24 mouse cellular contexts compared by ENCODE assay signal in genomic region chr1:62576939-62577590, GRCm38 (mm10).
A peak's percentile ranks its signal among the peaks of the same experiment; 100 is the strongest.
DNase-seq lines count a peak whose midpoint lies in the region; ATAC-seq and TF ChIP-seq lines count a peak whose summit lies in the region.
"Had no signal": no experiment of that assay in that cellular context is flagged by ENCODE, and none has a peak within 500 bp of the region (broad histone marks: within the 10 kb centered on the region; RNA-seq: fewer than 3 reads in every experiment).

No protein-coding gene starts in this region.

- no peak overlapping the region for H3K9ac ChIP-seq in forebrain, embryonic 13.5 days
- no peak overlapping the region for H3K9ac ChIP-seq in hindbrain, postnatal 0 days (replicated peaks; ENCODE audit: low read length)
- H3K9ac ChIP-seq in hindbrain, embryonic 14.5 days = no peak overlapping the region
- no peak overlapping the region for H3K9ac ChIP-seq in forebrain, postnatal 0 days
- no peak overlapping the region for H3K9ac ChIP-seq in midbrain, embryonic 16.5 days (ENCODE audit: low read depth, low read length)
- no peak overlapping the region for H3K9ac ChIP-seq in heart, embryonic 12.5 days
- H3K9ac ChIP-seq: embryonic facial prominence, embryonic 15.5 days; intestine, embryonic 15.5 days had no signal

- no peak overlapping the region for H3K4me3 ChIP-seq in forebrain, embryonic 13.5 days
- no peak overlapping the region for H3K4me3 ChIP-seq in forebrain, embryonic 10.5 days
- no peak overlapping the region for H3K4me3 ChIP-seq in hindbrain, postnatal 0 days (ENCODE audit: low read length)
- H3K4me3 ChIP-seq in hindbrain, embryonic 14.5 days (replicated peaks; ENCODE audit: low read length) = no peak overlapping the region
- H3K4me3 ChIP-seq in forebrain, postnatal 0 days (ENCODE audit: low read depth, low read length) = no peak overlapping the region
- H3K4me3 ChIP-seq in midbrain, embryonic 16.5 days (ENCODE audit: low read depth, low read length) = no peak overlapping the region
- H3K4me3 ChIP-seq in heart, embryonic 12.5 days = no peak overlapping the region
- H3K4me3 ChIP-seq: embryonic facial prominence, embryonic 15.5 days; erythroblast, embryonic 14.5 days; hindbrain, embryonic 10.5 days; intestine, embryonic 15.5 days had no signal

- no peak for TF ChIP-seq CTCF in hindbrain, postnatal 0 days (IDR thresholded peaks at IDR 0.05; ENCODE audit: low read depth)
- no peak for TF ChIP-seq CTCF in forebrain, postnatal 0 days (IDR thresholded peaks at IDR 0.05; ENCODE audit: low read depth)

- ATAC-seq in forebrain, embryonic 13.5 days = peak; percentile 85
- no peak for ATAC-seq in hindbrain, postnatal 0 days
- no peak for ATAC-seq in hindbrain, embryonic 14.5 days (ENCODE audit: low FRiP score)
- ATAC-seq in forebrain, postnatal 0 days = peak; percentile 83
- 0 out of 2 replicates have a peak, but pooled peaks have one; percentile 48 for ATAC-seq in midbrain, embryonic 16.5 days
- no peak for ATAC-seq in heart, embryonic 12.5 days (ENCODE audit: insufficient number of reproducible peaks, low FRiP score)
- ATAC-seq: CD4-positive, CD25-positive, alpha-beta regulatory T cell, adult 4 months; intestine, embryonic 15.5 days had no signal

- peaks cover 7% of the 10 kb centered on the region; the same call in 1 of the 2 replicates for H3K4me1 ChIP-seq in forebrain, embryonic 13.5 days
- peaks cover 10% of the 10 kb centered on the region; the same call in 1 of the 2 replicates for H3K4me1 ChIP-seq in forebrain, embryonic 10.5 days
- H3K4me1 ChIP-seq in hindbrain, postnatal 0 days (ENCODE audit: insufficient read depth, low read length) = no peaks in the 10 kb centered on the region
- H3K4me1 ChIP-seq in hindbrain, embryonic 14.5 days (replicated peaks; ENCODE audit: control insufficient read depth, insufficient read depth, low read length) = peaks cover 6% of the 10 kb centered on the region; the same call in 1 of the 2 replicates
- H3K4me1 ChIP-seq in forebrain, postnatal 0 days (ENCODE audit: insufficient read depth) = peaks cover 6% of the 10 kb centered on the region; the same call in 1 of the 2 replicates
- peaks cover 6% of the 10 kb centered on the region; the same call in 1 of the 2 replicates for H3K4me1 ChIP-seq in midbrain, embryonic 16.5 days (ENCODE audit: control insufficient read depth, insufficient read depth, low read length)
- peaks cover 13% of the 10 kb centered on the region for H3K4me1 ChIP-seq in heart, embryonic 12.5 days (replicated peaks)
- H3K4me1 ChIP-seq: embryonic facial prominence, embryonic 15.5 days; hindbrain, embryonic 10.5 days; intestine, embryonic 15.5 days had no signal

- 67% methylated on average over 3 of the region's 3 CpGs for WGBS in forebrain, embryonic 13.5 days
- WGBS in forebrain, embryonic 10.5 days = 85% methylated on average over 3 of the region's 3 CpGs
- 65% methylated on average over 3 of the region's 3 CpGs for WGBS in hindbrain, postnatal 0 days
- 64% methylated on average over 3 of the region's 3 CpGs for WGBS in hindbrain, embryonic 14.5 days
- 38% methylated on average over 3 of the region's 3 CpGs for WGBS in forebrain, postnatal 0 days
- 51% methylated on average over 3 of the region's 3 CpGs for WGBS in midbrain, embryonic 16.5 days
- WGBS in heart, embryonic 12.5 days = 68% methylated on average over 3 of the region's 3 CpGs

- no peaks in the 10 kb centered on the region for H3K9me3 ChIP-seq in forebrain, embryonic 13.5 days (replicated peaks)
- no peaks in the 10 kb centered on the region for H3K9me3 ChIP-seq in forebrain, embryonic 10.5 days
- no peaks in the 10 kb centered on the region for H3K9me3 ChIP-seq in hindbrain, postnatal 0 days (ENCODE audit: low read length)
- H3K9me3 ChIP-seq in hindbrain, embryonic 14.5 days (ENCODE audit: control insufficient read depth, low read length) = no peaks in the 10 kb centered on the region
- no peaks in the 10 kb centered on the region for H3K9me3 ChIP-seq in forebrain, postnatal 0 days (ENCODE audit: low read length)
- H3K9me3 ChIP-seq in midbrain, embryonic 16.5 days (replicated peaks; ENCODE audit: control insufficient read depth, low read length, poor library complexity, severe bottlenecking) = no peaks in the 10 kb centered on the region
- no peaks in the 10 kb centered on the region for H3K9me3 ChIP-seq in heart, embryonic 12.5 days (replicated peaks)
- H3K9me3 ChIP-seq: embryonic facial prominence, embryonic 15.5 days; G1E; hindbrain, embryonic 10.5 days; intestine, embryonic 15.5 days had no signal

- H3K36me3 ChIP-seq in forebrain, embryonic 13.5 days (ENCODE audit: poor library complexity, severe bottlenecking) = no peaks in the 10 kb centered on the region
- no peaks in the 10 kb centered on the region for H3K36me3 ChIP-seq in forebrain, embryonic 10.5 days (replicated peaks)
- H3K36me3 ChIP-seq in hindbrain, postnatal 0 days (ENCODE audit: insufficient read depth, low read length) = no peaks in the 10 kb centered on the region
- H3K36me3 ChIP-seq in hindbrain, embryonic 14.5 days (replicated peaks; ENCODE audit: control insufficient read depth, insufficient read depth) = no peaks in the 10 kb centered on the region
- H3K36me3 ChIP-seq in forebrain, postnatal 0 days (ENCODE audit: insufficient read depth) = no peaks in the 10 kb centered on the region
- no peaks in the 10 kb centered on the region for H3K36me3 ChIP-seq in midbrain, embryonic 16.5 days (ENCODE audit: control insufficient read depth, insufficient read depth, low read length)
- H3K36me3 ChIP-seq in heart, embryonic 12.5 days = no peaks in the 10 kb centered on the region
- H3K36me3 ChIP-seq: embryonic facial prominence, embryonic 15.5 days; G1E; hindbrain, embryonic 10.5 days; intestine, embryonic 15.5 days had no signal

- no peaks in the 10 kb centered on the region for H3K27me3 ChIP-seq in forebrain, embryonic 13.5 days
- H3K27me3 ChIP-seq in forebrain, embryonic 10.5 days (ENCODE audit: poor library complexity, severe bottlenecking) = no peaks in the 10 kb centered on the region
- H3K27me3 ChIP-seq in hindbrain, postnatal 0 days (ENCODE audit: insufficient read depth, low read length) = no peaks in the 10 kb centered on the region
- H3K27me3 ChIP-seq in hindbrain, embryonic 14.5 days (ENCODE audit: control insufficient read depth, insufficient read depth, low read length) = no peaks in the 10 kb centered on the region
- no peaks in the 10 kb centered on the region for H3K27me3 ChIP-seq in forebrain, postnatal 0 days (ENCODE audit: insufficient read depth, low read length)
- H3K27me3 ChIP-seq in midbrain, embryonic 16.5 days (ENCODE audit: control insufficient read depth, insufficient read depth, low read depth, low read length) = no peaks in the 10 kb centered on the region
- no peaks in the 10 kb centered on the region for H3K27me3 ChIP-seq in heart, embryonic 12.5 days (replicated peaks)
- H3K27me3 ChIP-seq: embryonic facial prominence, embryonic 15.5 days; intestine, embryonic 15.5 days had no signal

- no peak overlapping the region; the same call in 1 of the 2 replicates for H3K27ac ChIP-seq in forebrain, embryonic 13.5 days
- H3K27ac ChIP-seq in forebrain, embryonic 10.5 days = no peak overlapping the region
- no peak overlapping the region for H3K27ac ChIP-seq in hindbrain, postnatal 0 days
- H3K27ac ChIP-seq in hindbrain, embryonic 14.5 days = no peak overlapping the region
- H3K27ac ChIP-seq in forebrain, postnatal 0 days (ENCODE audit: low read depth, low read length) = no peak overlapping the region; the same call in 1 of the 2 replicates
- peak overlapping the region; percentile 7; the same call in 1 of the 2 replicates for H3K27ac ChIP-seq in midbrain, embryonic 16.5 days (ENCODE audit: low read length)
- H3K27ac ChIP-seq in heart, embryonic 12.5 days (ENCODE audit: poor library complexity, severe bottlenecking) = no peak overlapping the region
- H3K27ac ChIP-seq: embryonic facial prominence, embryonic 15.5 days; hindbrain, embryonic 10.5 days; intestine, embryonic 15.5 days had no signal

- no peak for DNase-seq in forebrain, embryonic 10.5 days (ENCODE audit: extremely low spot score, low spot score)
- peak; percentile 19 for DNase-seq in hindbrain, postnatal 0 days (ENCODE audit: low spot score)
- DNase-seq in hindbrain, embryonic 14.5 days (ENCODE audit: low spot score) = no peak
- DNase-seq in forebrain, postnatal 0 days = peak; percentile 73
- no peak for DNase-seq in frontal cortex, postnatal 25 days (ENCODE audit: low spot score in 2 of 2)
- DNase-seq: adrenal gland, adult 8-10 months; adrenal gland, postnatal 36 days; B cell, adult 2 months; cerebellum, adult 11 months; cerebellum, adult 8-10 months; cerebellum, postnatal 14 days; embryo, embryonic 11 days; gastrocnemius, postnatal 36 days; heart, adult 18-20 months had no signal

- H3K4me2 ChIP-seq in forebrain, embryonic 13.5 days = no peak overlapping the region
- no peak overlapping the region for H3K4me2 ChIP-seq in hindbrain, postnatal 0 days (ENCODE audit: low read depth, low read length)
- H3K4me2 ChIP-seq in hindbrain, embryonic 14.5 days (replicated peaks) = no peak overlapping the region
- no peak overlapping the region for H3K4me2 ChIP-seq in forebrain, postnatal 0 days (ENCODE audit: low read depth)
- H3K4me2 ChIP-seq in midbrain, embryonic 16.5 days (ENCODE audit: low read length) = no peak overlapping the region
- H3K4me2 ChIP-seq in heart, embryonic 12.5 days = no peak overlapping the region
- H3K4me2 ChIP-seq: embryonic facial prominence, embryonic 15.5 days; heart, embryonic 11.5 days; intestine, embryonic 15.5 days had no signal

Comparison
In these comparisons a context has a peak if more than half of its experiments do, and no peak if none do; other contexts are left out.
1. DNase-seq: peak in hindbrain, postnatal 0 days (single experiment) and forebrain, postnatal 0 days (single experiment); none in forebrain, embryonic 10.5 days (single experiment), hindbrain, embryonic 14.5 days (single experiment) and frontal cortex, postnatal 25 days (0 of 2).
2. ATAC-seq: peak in forebrain, embryonic 13.5 days (single experiment), forebrain, postnatal 0 days (single experiment) and midbrain, embryonic 16.5 days (single experiment); none in hindbrain, postnatal 0 days (single experiment), hindbrain, embryonic 14.5 days (single experiment) and heart, embryonic 12.5 days (single experiment).